1 mouse cellular context compared by ENCODE assay signal in genomic region chr11:83077714-83078422, GRCm38 (mm10).
TF ChIP-seq lines count a peak whose summit lies in the region.

No protein-coding gene starts in this region.

TF ChIP-seq in MEL, 35 proteins besides CTCF, POLR2A, EP300 and RAD21 (continued from another document):
- no peak for TF ChIP-seq MAX (IDR thresholded peaks at IDR 0.05; ENCODE audit: low read length)
- peak; percentile 82; the same call in 1 of the 2 replicates for TF ChIP-seq JUND (IDR thresholded peaks at IDR 0.05; ENCODE audit: low read depth, low read length)
- TF ChIP-seq SIN3A (IDR thresholded peaks at IDR 0.05; ENCODE audit: low read length), result peak; percentile 87
- TF ChIP-seq ELF1 (IDR thresholded peaks at IDR 0.05; ENCODE audit: low read depth, low read length), result peak; percentile 56; the same call in 1 of the 2 replicates
- TF ChIP-seq ZNF384 (IDR thresholded peaks at IDR 0.05; ENCODE audit: low read depth, low read length), result no peak
- no peak for TF ChIP-seq USF2 (IDR thresholded peaks at IDR 0.05; ENCODE audit: borderline replicate concordance in 1 of 2, insufficient read depth in 1 of 2, low read depth in 1 of 2, low read length in 2 of 2)
- peak; percentile 39; the same call in 1 of the 2 replicates for TF ChIP-seq TCF12 (IDR thresholded peaks at IDR 0.05; ENCODE audit: low read depth, low read length)
